Mouse (Mus musculus): Measurements from ENCODE around the gene Anp32b.

Anp32b gene

DNA sequence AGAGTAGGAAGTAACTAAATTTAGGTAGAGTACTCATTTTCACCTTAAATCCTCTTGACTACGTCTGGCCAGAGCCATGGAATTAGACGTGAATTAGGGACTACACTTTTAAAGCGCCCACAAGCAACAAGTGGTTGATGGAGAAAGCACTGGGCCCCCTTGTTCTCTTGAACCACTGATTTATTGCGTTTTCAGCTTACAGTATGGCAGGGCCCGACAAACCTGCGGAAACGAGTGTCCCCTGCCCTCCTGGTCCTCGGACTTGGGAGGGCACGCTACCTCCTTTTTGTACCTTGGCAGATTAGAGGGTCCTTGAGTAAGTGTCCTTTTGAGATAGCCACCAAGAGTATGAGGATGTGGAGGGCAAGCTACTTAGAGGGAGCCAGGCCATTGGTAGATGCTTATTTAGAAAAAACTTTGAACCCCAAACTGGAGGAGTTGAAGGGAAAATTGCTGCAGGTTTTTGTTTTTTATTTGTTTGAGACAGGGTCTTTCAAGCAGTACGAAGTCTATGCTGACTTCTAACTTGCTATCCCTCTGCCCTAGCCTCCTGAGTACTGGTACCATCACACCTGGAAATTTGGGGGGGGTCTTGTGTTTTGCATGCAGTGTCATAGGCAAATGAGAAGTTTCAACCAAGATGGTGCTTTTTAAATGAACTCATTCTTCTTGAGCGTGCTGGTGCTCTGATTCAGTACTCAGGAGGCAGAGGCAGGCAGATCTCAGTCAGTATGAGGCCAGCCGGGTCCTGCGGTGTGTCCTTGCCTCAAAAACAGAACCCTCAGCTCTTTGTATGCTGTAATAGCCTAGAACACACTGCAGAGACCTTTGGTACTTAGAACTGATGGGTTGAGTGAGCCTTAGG, 2.4 kb downstream of the Anp32b start:
- DNase-seq (ENCODE audit: low spot score): no peak

DNA sequence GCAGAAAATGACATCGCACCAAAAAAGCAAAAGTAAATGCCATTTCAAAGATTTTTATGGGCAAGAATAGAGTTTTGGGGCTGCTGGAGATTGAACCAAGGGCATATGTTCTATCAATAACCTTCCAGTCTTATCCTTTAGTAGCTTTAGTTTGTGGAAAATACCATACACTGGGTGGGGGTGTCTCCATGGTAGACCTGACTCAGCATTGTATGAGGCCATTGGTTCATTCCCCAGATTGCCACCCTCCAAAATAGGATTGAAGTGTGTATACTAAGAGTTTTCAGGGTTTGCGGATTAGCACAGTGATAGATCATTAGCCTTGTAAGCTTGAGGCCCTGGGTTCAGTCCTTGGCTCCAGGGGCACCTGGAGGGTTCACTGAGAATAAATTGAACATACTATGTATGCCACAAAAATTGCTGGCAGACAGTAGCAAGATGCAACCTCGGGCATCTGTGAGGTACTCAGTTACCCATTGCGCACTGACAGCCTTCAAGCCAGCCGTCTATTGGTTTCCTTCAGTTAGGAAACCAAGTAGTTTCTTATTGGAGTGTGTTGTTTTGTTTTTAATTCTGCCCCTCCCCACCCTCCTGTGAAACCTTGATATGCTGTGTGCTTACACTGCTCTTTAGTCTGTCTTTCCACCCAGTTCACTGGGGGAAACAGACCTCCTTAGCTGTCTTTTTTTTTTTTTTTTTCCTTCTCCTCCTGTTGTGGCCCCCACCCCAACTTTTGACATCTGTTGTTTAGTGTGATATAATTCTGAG, 3.6 kb downstream of the Anp32b start:
- no peak for DNase-seq (ENCODE audit: low spot score)

DNA sequence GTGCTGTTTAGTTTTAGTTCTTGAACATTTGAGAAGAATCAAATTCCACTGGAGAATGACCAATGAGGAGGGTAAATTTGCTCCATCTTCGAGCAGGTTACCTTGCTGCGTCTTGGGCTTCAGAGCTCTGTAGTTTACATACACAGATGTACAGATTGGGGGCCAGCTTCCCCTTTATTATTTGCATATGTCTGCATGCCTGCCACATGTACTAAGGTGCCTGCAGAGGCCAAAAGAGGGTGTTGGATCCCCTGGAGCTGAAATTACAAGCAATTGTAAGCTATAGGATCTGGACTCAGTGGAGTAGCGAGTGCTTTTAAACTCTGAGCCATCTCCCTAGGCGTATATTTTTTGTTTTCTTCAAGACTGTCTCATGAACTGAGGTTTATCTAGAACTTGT, 6.1 kb downstream of the Anp32b start:
- no peak for DNase-seq (ENCODE audit: low spot score)

DNA sequence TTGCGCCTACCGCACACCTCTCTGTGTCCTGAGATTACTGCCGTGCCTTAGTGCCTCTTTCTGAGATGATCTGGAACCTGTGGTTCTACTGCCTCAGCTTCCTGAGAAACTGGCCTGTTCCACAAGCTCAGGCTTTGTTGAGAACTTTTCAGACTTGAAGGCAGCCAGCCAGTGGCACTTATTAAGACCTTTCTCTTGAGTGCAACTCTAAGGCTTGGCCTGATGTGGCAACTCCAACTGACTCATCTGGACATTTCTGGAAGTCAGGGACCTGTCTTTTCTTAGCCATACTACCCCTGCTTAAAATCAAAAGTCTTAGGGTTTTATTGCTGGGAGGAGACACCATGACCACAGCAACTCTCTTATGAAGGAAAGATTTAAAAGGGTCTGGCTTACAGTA, 6.5 kb downstream of the Anp32b start:
- no peak for DNase-seq (ENCODE audit: low spot score)

DNA sequence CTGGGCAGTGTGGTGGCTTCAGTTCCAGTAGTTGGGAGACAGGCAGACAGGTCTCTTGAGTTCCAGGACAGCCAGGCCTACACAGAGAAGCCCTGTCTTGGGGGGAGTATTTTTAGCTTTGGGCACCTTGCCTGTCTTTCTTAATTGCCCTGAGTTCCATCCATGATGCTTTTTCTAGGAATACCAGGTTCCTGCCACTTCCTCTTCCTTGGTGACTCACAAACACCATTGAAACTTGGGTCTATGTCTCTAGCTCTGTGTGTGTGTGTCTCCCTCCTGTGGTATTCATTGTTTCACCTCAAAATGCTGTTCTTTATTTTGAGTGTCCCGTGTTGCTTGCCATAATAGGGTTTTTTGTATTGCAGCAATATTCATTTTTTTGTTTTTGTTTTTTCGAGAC, 7.7 kb downstream of the Anp32b start:
- no peak for DNase-seq (ENCODE audit: low spot score)

DNA sequence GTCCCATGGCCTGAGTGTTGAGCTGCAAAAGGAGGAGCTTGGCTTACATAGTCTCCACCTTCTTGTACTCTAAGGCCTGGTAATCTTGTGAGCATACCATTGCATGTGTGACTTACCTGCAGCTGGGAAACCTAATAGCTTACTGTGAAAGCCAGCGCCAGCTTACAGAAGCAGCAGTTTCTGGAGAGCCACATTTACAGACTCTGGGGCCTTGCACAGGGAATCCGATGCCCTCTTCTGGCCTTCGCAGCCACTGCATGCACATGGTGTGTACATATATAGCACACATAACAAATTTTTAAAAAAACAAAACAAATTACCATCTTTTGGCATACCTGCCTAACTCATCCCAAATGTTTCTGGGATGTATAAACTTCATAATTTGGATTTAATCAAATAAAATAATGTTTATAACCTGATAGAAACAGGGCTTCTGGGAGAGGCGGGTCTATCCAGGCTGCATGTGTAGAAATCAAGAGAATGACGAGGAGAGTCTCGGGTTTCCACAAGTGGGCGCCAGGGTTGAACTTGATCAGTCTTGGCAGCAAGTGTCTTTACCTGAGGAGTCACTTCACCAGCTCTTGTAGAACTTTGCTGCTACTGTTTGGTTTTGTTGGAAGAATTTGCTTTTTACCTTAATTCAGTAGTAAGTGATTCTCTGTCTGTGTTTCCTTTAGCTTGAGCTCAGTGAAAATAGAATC, 12.6 kb downstream of the Anp32b start:
- peak; percentile 60 for DNase-seq (ENCODE audit: low spot score)

DNA sequence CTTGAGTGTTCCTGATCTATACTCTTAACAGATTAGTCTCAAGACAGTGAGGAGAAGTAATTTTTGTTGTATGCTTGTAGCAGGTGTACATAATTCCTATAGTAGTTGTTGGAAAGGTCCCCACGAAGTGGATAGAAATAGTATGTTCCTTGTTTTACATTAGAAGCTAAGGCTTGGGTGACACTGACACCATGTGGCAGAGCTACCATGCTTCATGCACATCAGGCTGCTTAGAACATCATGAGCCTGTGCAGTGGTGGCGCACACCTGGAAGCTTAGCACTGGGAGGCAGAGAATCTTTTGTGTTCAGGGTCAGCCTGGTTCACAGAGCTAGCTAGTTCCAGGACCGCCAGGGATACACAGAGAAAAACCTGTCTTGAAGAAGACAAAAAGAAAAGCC, 15.0 kb downstream of the Anp32b start:
- no peak for DNase-seq (ENCODE audit: low spot score)

DNA sequence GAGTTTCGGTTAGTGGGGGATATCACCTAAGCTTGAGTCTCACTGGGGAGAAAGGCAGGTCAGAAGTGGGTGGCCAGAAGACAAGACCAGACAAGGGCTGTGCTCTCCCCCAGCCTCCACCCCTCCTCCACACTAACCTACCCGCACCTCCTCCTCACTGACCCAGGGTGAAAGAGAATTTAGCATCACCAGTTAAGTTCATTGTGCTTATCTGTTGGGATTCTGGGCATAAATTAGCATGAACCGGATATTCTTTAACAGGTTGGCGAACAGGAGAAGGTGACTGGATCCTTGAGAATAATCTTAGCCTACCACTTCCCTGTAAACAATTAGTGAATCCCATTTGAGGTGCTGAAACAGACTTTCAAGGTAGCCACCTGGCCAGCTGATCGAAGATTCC, 24.4 kb downstream of the Anp32b start:
- no peak for DNase-seq (ENCODE audit: low spot score)

DNA sequence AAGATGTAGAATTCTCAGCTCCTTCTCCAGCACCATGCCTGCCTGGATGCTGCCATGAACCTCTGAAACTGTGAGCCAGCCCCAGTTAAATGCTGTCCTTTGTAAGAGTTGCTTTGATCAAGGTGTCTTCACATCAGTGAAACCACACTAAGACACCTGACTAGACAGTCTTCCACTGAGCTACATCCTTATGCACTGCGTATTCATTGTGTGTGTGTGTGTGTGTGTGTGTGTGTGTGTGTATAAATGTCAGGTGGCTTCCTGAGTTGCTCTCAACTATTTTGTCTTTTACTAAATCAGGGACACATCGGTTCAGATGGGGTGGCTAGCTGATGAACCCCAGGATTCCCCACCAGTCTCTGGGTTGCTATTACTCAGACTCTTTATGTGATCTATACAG, 28.4 kb downstream of the Anp32b start:
- DNase-seq (ENCODE audit: low spot score): no peak

DNA sequence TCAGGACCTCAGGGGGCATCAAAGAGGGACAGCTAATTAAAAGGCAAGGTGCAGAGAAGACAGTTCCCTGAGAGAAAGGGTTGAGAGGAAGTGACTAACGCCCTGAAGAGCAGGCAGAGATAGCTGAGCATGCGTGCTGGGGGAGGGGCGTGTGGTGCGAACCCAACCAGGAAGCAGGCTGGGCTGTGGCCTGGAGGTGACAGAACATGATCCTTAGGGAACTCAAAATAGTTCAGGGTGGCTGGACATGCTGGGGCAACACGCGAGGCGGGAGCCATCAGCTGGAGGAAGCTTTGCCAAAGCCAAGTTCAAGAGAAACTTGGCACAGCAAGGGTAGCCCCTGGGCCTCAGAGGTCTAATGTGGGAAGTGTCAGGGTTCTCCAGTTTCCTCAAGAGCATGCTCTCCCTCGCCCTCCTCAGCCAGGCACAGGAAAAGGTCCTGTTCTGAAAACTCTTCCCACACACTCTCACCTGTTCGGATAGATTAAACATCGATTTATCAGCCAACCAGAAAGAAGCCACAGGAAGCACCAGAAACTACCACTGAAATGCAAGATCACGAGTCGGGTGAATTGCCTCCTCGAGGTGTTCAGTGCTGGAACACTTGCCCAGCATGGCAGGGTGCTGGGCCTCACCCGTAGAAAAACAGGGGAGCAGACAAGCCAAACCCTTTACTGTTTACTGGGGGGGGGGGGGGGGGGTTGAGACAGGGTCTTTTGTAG, 35.2 kb downstream of the Anp32b start:
- DNase-seq (ENCODE audit: low spot score): peak; percentile 75

DNA sequence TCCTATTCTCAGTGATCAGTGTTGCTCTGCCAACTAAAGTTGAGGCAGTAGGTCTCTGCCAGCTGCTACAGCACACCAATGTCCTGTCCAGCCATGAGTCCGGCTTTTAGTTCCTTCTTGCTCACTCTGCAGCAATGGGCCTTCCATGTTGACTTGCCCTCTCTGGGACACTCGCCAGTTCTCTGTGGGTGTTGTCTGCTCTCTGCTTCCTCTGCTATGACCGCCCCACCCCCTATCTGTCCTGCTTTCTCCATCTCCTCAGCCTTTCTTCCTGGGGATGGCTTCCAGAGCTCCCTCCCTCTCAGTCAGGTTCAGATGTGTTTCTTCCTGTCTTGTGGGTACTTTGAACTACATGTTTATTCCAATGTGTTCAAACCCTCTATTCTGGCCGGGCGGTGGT, 36.6 kb downstream of the Anp32b start:
- DNase-seq (ENCODE audit: low spot score): peak; percentile 62

DNA sequence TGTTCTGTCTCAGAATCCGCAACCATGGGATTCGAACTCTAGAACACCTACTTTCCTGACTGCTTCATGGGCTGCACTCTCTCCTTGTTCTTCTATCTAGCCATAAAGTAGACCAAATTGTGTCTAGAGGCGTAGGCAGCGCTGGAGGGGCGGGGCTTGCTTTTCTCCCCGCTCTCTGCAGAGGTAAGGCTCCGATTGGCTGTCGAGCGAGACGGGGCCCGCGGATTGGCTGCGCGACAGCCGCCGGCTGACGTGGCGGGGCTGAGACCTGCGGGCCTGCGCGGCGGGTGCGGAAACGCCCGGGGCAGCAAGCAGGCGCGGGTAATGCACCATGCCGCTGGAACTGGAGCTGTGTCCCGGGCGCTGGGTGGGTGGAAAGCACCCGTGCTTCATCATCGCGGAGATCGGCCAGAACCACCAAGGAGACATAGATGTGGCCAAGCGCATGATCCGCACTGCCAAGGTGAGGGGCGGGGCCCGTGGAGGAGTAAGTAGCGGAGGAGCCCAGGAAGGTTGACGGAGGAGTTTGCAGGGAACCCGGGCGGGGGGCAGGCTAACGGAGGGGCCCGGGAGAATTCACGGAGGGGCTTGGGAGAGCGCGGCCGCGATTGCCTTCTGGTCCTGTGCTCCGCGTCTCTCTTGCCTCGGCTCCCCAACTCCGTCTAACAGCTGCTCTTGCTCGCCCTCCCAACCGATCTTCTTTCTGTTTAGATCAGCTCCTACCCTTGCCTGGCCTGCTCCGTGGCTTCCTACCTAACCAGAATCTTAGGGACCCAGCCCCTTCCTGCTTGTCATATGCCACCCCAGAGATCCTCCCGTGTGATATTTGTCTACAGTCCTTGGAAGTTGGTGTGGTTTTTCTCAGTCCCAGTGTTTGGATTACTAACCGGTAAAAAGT, 38.6 kb downstream of the Anp32b start, which contains the start of gene Nans:
Gene Nans (plus strand): TSS at position 221 of the 898 bp plus-strand sequence.
- peak; percentile 96 for DNase-seq (ENCODE audit: low spot score)

DNA sequence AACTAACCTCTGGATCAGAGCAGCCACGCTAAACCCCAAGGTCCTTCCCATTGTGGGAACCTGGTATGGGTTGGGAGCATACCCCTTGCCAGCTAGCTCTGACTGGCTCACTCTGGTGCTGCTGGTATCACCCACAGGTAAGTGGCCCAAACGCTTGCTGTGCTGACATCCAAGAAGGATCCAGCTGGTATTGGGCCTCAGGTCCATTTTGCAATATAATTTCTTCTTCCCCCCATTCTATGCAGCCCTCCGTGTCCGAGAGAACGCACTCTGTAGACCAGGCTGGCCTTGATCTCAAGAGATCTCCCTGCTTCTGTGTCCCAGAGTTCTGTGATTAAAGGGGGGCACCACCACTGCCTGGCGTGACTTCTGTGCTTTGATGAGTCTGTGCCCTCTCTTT, 42.4 kb downstream of the Anp32b start:
- DNase-seq (ENCODE audit: low spot score): no peak

DNA sequence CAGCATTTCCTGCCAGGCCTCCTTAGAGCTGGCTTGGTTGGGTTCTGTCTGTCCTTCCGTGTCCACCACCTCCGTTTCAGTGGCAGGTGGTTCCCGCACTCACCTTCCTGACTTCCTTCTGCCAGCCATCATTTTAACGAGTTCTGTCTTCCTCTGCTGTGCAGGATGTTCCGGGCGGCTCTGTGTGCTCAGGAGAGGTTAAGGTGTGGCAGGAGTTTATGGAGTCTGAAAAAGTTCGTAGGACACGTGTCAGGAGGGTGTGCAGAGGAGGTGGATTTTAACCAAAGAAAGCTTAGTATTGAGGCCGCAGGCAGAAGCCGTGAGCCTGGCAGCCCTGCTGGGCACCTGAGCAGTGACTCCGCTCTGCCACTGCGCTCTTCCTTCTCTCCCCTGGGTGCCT, 44.8 kb downstream of the Anp32b start:
- no peak for DNase-seq (ENCODE audit: low spot score)

DNA sequence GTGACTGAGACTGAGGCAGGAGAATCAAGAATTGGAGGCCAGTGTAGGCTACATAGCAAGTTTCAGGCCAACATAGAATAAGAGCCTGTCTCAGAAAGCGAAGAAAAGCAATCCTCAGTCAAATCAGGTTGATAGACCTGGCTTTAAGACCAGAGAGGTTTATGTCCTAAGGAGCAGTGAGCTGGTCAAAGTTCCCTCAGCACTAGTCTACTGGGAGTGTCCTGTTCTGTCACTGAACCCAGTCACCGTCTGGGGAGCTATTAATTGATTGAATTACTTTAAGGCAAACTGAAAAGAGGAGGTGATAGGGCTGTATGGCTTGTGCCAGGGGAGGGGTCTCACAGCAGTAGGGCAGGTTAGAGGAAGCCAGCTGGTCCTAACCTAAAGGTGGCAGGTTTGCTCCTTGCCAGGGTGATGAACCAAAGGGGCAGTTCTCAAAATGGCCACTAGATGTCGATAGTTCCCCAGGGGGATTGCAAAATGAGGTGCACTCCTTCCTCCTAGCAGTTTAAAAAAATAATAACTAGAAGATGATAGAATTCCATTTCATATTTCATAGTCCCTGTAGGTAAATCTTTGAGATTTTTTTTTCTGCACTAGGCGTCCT, 46.7 kb downstream of the Anp32b start:
- peak; percentile 83 for DNase-seq (ENCODE audit: low spot score)

DNA sequence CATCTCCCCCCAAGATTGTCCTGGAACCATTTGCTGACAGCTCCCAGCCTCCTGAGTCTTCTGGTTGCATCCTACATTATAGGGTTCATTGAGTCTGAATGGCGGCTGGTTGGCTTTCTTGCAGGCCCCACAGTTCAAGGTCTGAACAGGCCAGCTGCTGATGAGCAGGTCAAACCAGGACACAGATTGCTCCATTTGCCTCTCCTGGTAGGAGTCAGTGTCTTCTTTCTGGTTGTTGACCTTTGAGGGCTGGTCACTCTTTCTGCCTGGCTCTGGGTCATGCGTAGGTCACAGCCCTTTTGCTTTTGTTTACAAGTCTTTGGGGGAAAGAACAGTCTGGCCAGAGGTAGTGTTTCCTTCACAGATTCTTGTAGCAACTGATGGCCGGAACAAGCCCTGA, 47.8 kb downstream of the Anp32b start:
- no peak for DNase-seq (ENCODE audit: low spot score)

DNA sequence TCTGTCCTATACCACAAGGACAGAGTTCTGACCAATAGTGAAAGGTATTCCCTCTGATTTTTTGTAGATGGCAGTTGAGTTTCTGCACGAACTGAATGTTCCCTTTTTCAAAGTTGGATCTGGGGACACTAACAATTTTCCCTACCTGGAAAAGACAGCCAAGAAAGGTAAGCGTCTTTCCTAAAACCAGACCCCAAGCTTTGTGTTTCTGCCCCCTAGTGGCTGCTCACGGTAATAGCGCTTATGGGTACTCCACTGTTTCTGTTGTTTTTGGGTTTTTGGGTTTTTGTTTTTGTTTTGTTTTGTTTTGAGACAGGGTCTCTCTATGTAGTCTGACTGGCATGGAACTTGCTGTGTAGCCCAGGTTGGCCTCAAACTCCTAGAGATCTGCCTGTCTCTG, 48.3 kb downstream of the Anp32b start:
- peak; percentile 70 for DNase-seq (ENCODE audit: low spot score)

DNA sequence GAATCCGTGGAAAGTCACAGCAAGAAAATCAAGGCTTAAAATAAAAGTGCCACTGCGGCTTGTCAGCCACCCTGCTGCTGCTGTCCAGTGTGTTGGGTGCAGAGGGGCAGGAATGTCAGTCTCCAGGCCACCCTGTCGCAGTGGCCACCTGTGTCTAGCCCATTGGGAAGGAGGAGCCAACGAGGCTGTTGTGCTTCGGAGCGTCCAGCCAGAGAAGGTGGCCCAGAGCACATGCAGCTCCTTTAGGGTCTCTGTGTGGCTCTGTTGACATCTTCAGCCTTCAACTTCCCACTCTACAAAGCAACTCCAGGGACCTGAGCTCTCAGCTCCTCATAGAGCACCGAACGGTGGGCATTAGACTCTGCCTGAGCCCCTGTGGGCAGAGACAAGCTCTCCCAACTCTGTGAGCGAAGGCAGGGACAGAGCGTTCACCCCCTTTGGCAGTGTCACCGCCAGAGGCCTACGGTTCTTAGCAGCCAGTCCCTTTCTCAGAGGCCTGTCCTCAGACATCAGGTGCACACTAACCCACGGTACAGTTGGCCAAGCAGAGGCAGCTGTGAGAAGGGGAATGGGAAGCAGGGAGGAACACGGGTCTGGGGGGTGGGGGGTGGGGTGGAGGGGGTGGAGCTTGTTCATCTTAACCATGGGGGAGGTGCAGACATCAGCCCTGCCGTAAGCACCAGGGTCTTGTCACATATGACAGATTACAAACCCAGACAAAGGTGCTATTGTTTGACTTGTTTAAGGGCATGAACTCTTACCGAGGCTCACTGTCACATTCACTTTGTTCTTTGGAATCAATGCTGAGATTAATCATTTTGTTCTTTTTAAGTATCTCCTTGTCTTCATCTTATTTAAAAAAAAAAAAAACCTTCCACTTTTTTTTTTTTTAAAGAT, 52.2 kb downstream of the Anp32b start:
- no peak for DNase-seq (ENCODE audit: low spot score)

DNA sequence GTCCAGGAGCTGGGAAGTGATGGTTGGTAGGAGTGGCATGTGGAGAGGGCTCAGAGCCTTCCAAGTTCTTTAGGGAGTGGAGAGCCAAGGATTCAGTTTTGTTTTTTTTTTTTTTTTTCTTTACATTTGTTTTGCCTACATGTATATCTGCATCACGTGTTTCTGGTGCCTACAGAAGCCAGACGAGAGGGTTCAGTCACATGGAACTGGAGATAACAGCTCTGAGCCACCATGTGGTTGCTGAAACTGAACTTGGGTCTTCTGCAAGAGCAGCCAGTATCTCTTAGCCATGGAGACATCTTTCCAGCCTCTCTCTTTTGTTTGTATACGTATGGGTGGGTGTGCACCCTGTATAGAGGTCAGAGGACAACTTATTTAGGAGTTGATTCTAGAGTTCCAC, 53.2 kb downstream of the Anp32b start:
- no peak for DNase-seq (ENCODE audit: low spot score)
